Mouse (Mus musculus): Measurements from ENCODE around the gene Cdc42ep2. TPM values are rescaled to one million over a fixed set of nuclear protein-coding genes. Genes with fewer than 3 reads are reported as not detected.
A peak's percentile ranks its signal among the peaks of the same experiment; 100 is the strongest.
"Not testable (repeated sequence)": the region's sequence is repeated elsewhere in the genome, so short reads cannot be mapped to it uniquely, and the experiment has no call there.

The Cdc42ep2 gene
- polyA plus RNA-seq, 1 experiment from 2014 or later = 7.9 TPM

- ATAC-seq = no peak
- 95% methylated on average over 12 of the region's 12 CpGs for WGBS
- Histone ChIP-seq H3K9me3 (replicated peaks; ENCODE audit: control insufficient read depth, low read length) (no peaks in the 10 kb centered on the region), H3K4me1 (ENCODE audit: control insufficient read depth, insufficient read depth, low read length) (peaks cover 16% of the 10 kb centered on the region), H3K9ac (ENCODE audit: low read length) (no peak overlapping the region), H3K4me3 (ENCODE audit: low read depth, low read length) (no peak overlapping the region), H3K27me3 (replicated peaks; ENCODE audit: control insufficient read depth, insufficient read depth, low read length) (no peaks in the 10 kb centered on the region), H3K27ac (ENCODE audit: low read depth, low read length) (no peak overlapping the region), H3K4me2 (ENCODE audit: low read length) (no peak overlapping the region), H3K36me3 (ENCODE audit: control insufficient read depth, insufficient read depth, low read length) (peaks cover 29% of the 10 kb centered on the region)
- DNase-seq (ENCODE audit: low spot score) = no peak
These were observed 32.9 kb downstream of the Cdc42ep2 start for GRCm38 (mm10) chr19:5891521-5892258.

GRCm38 (mm10) chr19:5889211-5889610 is 35.4 kb downstream of the Cdc42ep2 start:
- Histone ChIP-seq H3K9me3 (replicated peaks; ENCODE audit: control insufficient read depth, low read length) (no peaks in the 10 kb centered on the region), H3K4me3 (ENCODE audit: low read depth, low read length) (no peak overlapping the region), H3K27ac (ENCODE audit: low read depth, low read length) (no peak overlapping the region), H3K4me2 (ENCODE audit: low read length) (no peak overlapping the region), H3K9ac (ENCODE audit: low read length) (no peak overlapping the region), H3K36me3 (ENCODE audit: control insufficient read depth, insufficient read depth, low read length) (peaks cover 16% of the 10 kb centered on the region; the same call in 1 of the 2 replicates), H3K27me3 (replicated peaks; ENCODE audit: control insufficient read depth, insufficient read depth, low read length) (no peaks in the 10 kb centered on the region), H3K4me1 (ENCODE audit: control insufficient read depth, insufficient read depth, low read length) (peaks cover 16% of the 10 kb centered on the region)
- 77% methylated on average over 4 of the region's 4 CpGs for WGBS
- DNase-seq (ENCODE audit: low spot score) (no peak), ATAC-seq (no peak)

GRCm38 (mm10) chr19:5887234-5887815 is 37.3 kb downstream of the Cdc42ep2 start:
- no peaks in the 10 kb centered on the region for H3K9me3 ChIP-seq (replicated peaks; ENCODE audit: control insufficient read depth, low read length)
- H3K27ac ChIP-seq (ENCODE audit: low read depth, low read length) = no peak overlapping the region
- H3K4me2 ChIP-seq (ENCODE audit: low read length) = no peak overlapping the region
- 86% methylated on average over 3 of the region's 3 CpGs for WGBS
- H3K4me1 ChIP-seq (ENCODE audit: control insufficient read depth, insufficient read depth, low read length) = peaks cover 4% of the 10 kb centered on the region; the same call in 1 of the 2 replicates
- no peak for DNase-seq (ENCODE audit: low spot score)
- no peaks in the 10 kb centered on the region for H3K27me3 ChIP-seq (replicated peaks; ENCODE audit: control insufficient read depth, insufficient read depth, low read length)
- no peak for ATAC-seq
- peaks cover 12% of the 10 kb centered on the region; the same call in 1 of the 2 replicates for H3K36me3 ChIP-seq (ENCODE audit: control insufficient read depth, insufficient read depth, low read length)
- H3K9ac ChIP-seq (ENCODE audit: low read length) = no peak overlapping the region
- no peak overlapping the region for H3K4me3 ChIP-seq (ENCODE audit: low read depth, low read length)

GRCm38 (mm10) chr19:5885838-5886237 is 38.8 kb downstream of the Cdc42ep2 start:
- H3K9ac ChIP-seq (ENCODE audit: low read length) = no peak overlapping the region
- peaks cover 4% of the 10 kb centered on the region; the same call in 1 of the 2 replicates for H3K36me3 ChIP-seq (ENCODE audit: control insufficient read depth, insufficient read depth, low read length)
- H3K4me3 ChIP-seq (ENCODE audit: low read depth, low read length) = no peak overlapping the region
- no peaks in the 10 kb centered on the region for H3K4me1 ChIP-seq (ENCODE audit: control insufficient read depth, insufficient read depth, low read length)
- H3K27me3 ChIP-seq (replicated peaks; ENCODE audit: control insufficient read depth, insufficient read depth, low read length) = no peaks in the 10 kb centered on the region
- 57% methylated on average over 4 of the region's 4 CpGs for WGBS
- no peak overlapping the region for H3K27ac ChIP-seq (ENCODE audit: low read depth, low read length)
- H3K4me2 ChIP-seq (ENCODE audit: low read length) = no peak overlapping the region
- no peaks in the 10 kb centered on the region for H3K9me3 ChIP-seq (replicated peaks; ENCODE audit: control insufficient read depth, low read length)
- no peak for ATAC-seq
- DNase-seq (ENCODE audit: low spot score) = no peak

- DNase-seq (ENCODE audit: low spot score) (no peak), ATAC-seq (no peak)
- 69% methylated on average over 1 of the region's 1 CpGs for WGBS
- H3K27ac ChIP-seq (ENCODE audit: low read depth, low read length) = no peak overlapping the region
- H3K27me3 ChIP-seq (replicated peaks; ENCODE audit: control insufficient read depth, insufficient read depth, low read length) = no peaks in the 10 kb centered on the region
- no peak overlapping the region for H3K4me3 ChIP-seq (ENCODE audit: low read depth, low read length)
- H3K9me3 ChIP-seq (replicated peaks; ENCODE audit: control insufficient read depth, low read length) = no peaks in the 10 kb centered on the region
- no peaks in the 10 kb centered on the region for H3K4me1 ChIP-seq (ENCODE audit: control insufficient read depth, insufficient read depth, low read length)
- no peak overlapping the region for H3K4me2 ChIP-seq (ENCODE audit: low read length)
- H3K36me3 ChIP-seq (ENCODE audit: control insufficient read depth, insufficient read depth, low read length) = no peaks in the 10 kb centered on the region
- H3K9ac ChIP-seq (ENCODE audit: low read length) = no peak overlapping the region
These were observed 40.7 kb downstream of the Cdc42ep2 start for GRCm38 (mm10) chr19:5883935-5884334.

GRCm38 (mm10) chr19:5882079-5882478 is 42.5 kb downstream of the Cdc42ep2 start:
- 81% methylated on average over 5 of the region's 5 CpGs for WGBS
- not testable (repeated sequence) for H3K27ac ChIP-seq (ENCODE audit: low read depth, low read length); H3K4me1 ChIP-seq (ENCODE audit: control insufficient read depth, insufficient read depth, low read length); H3K27me3 ChIP-seq (replicated peaks; ENCODE audit: control insufficient read depth, insufficient read depth, low read length); ATAC-seq; H3K4me3 ChIP-seq (ENCODE audit: low read depth, low read length); H3K9me3 ChIP-seq (replicated peaks; ENCODE audit: control insufficient read depth, low read length); DNase-seq (ENCODE audit: low spot score); H3K4me2 ChIP-seq (ENCODE audit: low read length); H3K36me3 ChIP-seq (ENCODE audit: control insufficient read depth, insufficient read depth, low read length); H3K9ac ChIP-seq (ENCODE audit: low read length)

- Histone ChIP-seq H3K27me3 (replicated peaks; ENCODE audit: control insufficient read depth, insufficient read depth, low read length) (no peaks in the 10 kb centered on the region), H3K9me3 (replicated peaks; ENCODE audit: control insufficient read depth, low read length) (no peaks in the 10 kb centered on the region), H3K4me1 (ENCODE audit: control insufficient read depth, insufficient read depth, low read length) (no peaks in the 10 kb centered on the region), H3K36me3 (ENCODE audit: control insufficient read depth, insufficient read depth, low read length) (no peaks in the 10 kb centered on the region), H3K9ac (ENCODE audit: low read length) (no peak overlapping the region), H3K4me3 (ENCODE audit: low read depth, low read length) (no peak overlapping the region), H3K4me2 (ENCODE audit: low read length) (no peak overlapping the region), H3K27ac (ENCODE audit: low read depth, low read length) (no peak overlapping the region)
- WGBS = 91% methylated on average over 6 of the region's 6 CpGs
- ATAC-seq (no peak), DNase-seq (ENCODE audit: low spot score) (no peak)
These were observed 43.5 kb downstream of the Cdc42ep2 start for GRCm38 (mm10) chr19:5881155-5881554.

- Histone ChIP-seq H3K9me3 (replicated peaks; ENCODE audit: control insufficient read depth, low read length) (no peaks in the 10 kb centered on the region), H3K27me3 (replicated peaks; ENCODE audit: control insufficient read depth, insufficient read depth, low read length) (no peaks in the 10 kb centered on the region), H3K36me3 (ENCODE audit: control insufficient read depth, insufficient read depth, low read length) (no peaks in the 10 kb centered on the region), H3K4me3 (ENCODE audit: low read depth, low read length) (no peak overlapping the region), H3K4me2 (ENCODE audit: low read length) (no peak overlapping the region), H3K4me1 (ENCODE audit: control insufficient read depth, insufficient read depth, low read length) (peaks cover 4% of the 10 kb centered on the region; the same call in 1 of the 2 replicates), H3K27ac (ENCODE audit: low read depth, low read length) (no peak overlapping the region), H3K9ac (ENCODE audit: low read length) (no peak overlapping the region)
- 94% methylated on average over 7 of the region's 7 CpGs for WGBS
- ATAC-seq = no peak
- DNase-seq (ENCODE audit: low spot score) = no peak
These were observed 44.9 kb downstream of the Cdc42ep2 start for GRCm38 (mm10) chr19:5879735-5880134.

- Histone ChIP-seq H3K9me3 (replicated peaks; ENCODE audit: control insufficient read depth, low read length) (no peaks in the 10 kb centered on the region), H3K4me2 (ENCODE audit: low read length) (no peak overlapping the region), H3K4me3 (ENCODE audit: low read depth, low read length) (no peak overlapping the region), H3K27me3 (replicated peaks; ENCODE audit: control insufficient read depth, insufficient read depth, low read length) (no peaks in the 10 kb centered on the region), H3K27ac (ENCODE audit: low read depth, low read length) (no peak overlapping the region), H3K36me3 (ENCODE audit: control insufficient read depth, insufficient read depth, low read length) (no peaks in the 10 kb centered on the region), H3K4me1 (ENCODE audit: control insufficient read depth, insufficient read depth, low read length) (peaks cover 12% of the 10 kb centered on the region; the same call in 1 of the 2 replicates), H3K9ac (ENCODE audit: low read length) (0 out of 2 replicates have a peak overlapping the region, but pooled peaks have one; percentile 3)
- no peak for DNase-seq (ENCODE audit: low spot score)
- WGBS = 83% methylated on average over 3 of the region's 3 CpGs
- no peak for ATAC-seq
These were observed 45.7 kb downstream of the Cdc42ep2 start for GRCm38 (mm10) chr19:5878916-5879315.
